Mouse (Mus musculus): ENCODE measurements around the gene Grpel1. TPM values are rescaled to one million over a fixed set of nuclear protein-coding genes. Genes with fewer than 3 reads are reported as not detected.

Gene Grpel1
- 22.5 and 22.9 TPM in 2 replicates for polyA plus RNA-seq (2012; rRNA removed)

DNA sequence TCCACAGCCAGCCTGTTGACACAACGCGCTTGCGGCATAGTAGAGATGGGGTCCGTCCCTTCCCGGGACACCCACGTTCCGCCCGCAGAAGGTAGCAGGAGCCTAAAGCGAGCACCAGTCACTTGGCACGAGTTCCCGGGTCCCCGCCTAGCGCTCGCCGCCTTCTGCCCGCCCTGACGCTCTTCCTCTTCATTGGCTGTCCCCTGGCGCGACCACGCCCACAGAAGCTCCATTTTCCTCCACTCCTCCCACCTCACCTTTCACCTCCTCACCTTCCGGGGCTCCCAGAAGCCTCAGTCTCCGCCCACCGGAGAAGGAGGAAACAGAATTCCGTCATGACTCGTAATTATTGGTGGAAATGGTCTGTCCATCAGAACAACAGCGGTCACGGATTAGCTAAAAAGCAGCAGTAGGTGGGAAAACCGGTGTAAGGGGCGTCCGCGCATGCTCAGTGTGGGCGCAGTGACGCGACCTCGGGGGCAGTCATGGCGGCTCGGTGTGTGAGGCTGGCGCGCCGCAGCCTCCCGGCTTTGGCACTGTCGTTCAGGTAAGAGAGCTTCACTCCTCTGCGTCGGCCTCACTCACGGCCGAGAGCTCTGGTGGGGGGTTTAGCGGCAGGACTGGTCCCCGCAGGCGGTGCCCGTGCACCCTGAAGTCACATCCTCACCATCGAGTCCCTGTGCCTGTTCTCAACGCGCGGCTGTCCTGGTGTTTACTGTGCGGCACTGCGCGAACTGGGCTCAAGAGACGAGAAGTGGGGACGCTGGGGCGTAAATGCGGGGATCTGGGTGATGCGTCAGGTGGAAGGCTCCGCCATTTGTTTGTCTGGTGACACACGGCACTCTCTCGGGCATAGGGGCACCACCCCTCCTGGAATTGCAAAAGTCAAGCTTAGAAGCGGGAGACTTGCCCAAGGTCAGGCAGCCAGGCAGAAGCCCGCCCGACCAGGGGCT, at the start of gene Grpel1:
Gene Grpel1, plus strand, starts transcription at position 290 of the 953 bp plus-strand sequence.
- peak within 1 kb of the TSS; percentile 22; the same call in 1 of the 2 replicates for H3K27ac ChIP-seq (ENCODE audit: insufficient read depth, low read length)
- H3K4me3 ChIP-seq (ENCODE audit: insufficient read depth, low read length) = peak within 1 kb of the TSS; percentile 60
- peaks cover 1% of the 10 kb centered on the region; the same call in 1 of the 2 replicates for H3K4me1 ChIP-seq (ENCODE audit: control insufficient read depth, insufficient read depth, low read length)
- TF ChIP-seq CTCF (IDR thresholded peaks at IDR 0.05; ENCODE audit: extremely low read depth, insufficient read depth, low read length) = no peak
- peak; percentile 92 for TF ChIP-seq POLR2A (IDR thresholded peaks at IDR 0.05; ENCODE audit: extremely low read depth, insufficient read depth, low read length)

DNA sequence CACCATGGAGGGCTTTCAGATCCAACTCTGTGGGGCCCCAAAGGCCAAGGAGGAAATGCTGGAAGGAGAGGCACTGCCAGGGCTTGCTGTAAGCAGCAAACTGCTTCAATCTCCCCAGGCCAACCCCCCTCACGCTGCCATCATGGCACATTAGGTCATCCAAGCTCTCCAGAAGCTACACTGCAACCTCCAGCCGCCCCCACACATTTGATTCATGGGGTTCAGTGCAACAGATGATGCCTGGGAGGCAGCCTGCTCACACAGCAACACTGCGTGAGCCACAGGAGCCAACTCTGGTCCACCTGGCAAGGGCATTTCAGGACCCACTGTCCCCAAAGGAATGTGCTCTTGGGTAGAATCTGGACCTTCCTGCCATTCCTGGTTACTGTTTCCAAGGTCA, 44.9 kb upstream of the Grpel1 start:
- TF ChIP-seq POLR2A (IDR thresholded peaks at IDR 0.05; ENCODE audit: extremely low read depth, insufficient read depth, low read length) (no peak), CTCF (IDR thresholded peaks at IDR 0.05; ENCODE audit: extremely low read depth, insufficient read depth, low read length) (no peak)
- Histone ChIP-seq H3K4me3 (ENCODE audit: insufficient read depth, low read length) (no peak overlapping the region), H3K27ac (ENCODE audit: insufficient read depth, low read length) (no peak overlapping the region), H3K4me1 (ENCODE audit: control insufficient read depth, insufficient read depth, low read length) (no peaks in the 10 kb centered on the region)

DNA sequence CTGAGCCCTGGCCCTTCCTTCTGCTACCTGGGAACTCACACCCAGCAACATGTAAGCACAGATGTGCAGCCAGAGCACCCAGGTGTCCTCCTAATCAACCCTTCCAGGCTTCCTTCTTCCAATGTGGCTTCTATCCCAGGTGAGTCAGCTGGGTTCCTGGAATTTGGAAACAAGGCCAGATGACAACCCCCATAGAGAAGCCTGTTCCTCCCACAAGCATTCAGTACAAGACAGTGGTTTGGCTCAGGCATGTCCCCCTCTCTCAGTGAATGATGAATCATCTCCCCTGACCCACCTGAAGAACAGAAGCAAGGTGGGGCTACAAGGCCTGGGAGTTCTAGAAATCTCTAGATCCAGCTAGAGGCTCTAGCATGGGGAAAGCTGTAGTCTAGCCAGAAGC, 42.1 kb upstream of the Grpel1 start:
- TF ChIP-seq POLR2A (IDR thresholded peaks at IDR 0.05; ENCODE audit: extremely low read depth, insufficient read depth, low read length) (no peak), CTCF (IDR thresholded peaks at IDR 0.05; ENCODE audit: extremely low read depth, insufficient read depth, low read length) (no peak)
- H3K4me1 ChIP-seq (ENCODE audit: control insufficient read depth, insufficient read depth, low read length) = peaks cover 2% of the 10 kb centered on the region; the same call in 1 of the 2 replicates
- no peak overlapping the region for H3K27ac ChIP-seq (ENCODE audit: insufficient read depth, low read length)
- no peak overlapping the region for H3K4me3 ChIP-seq (ENCODE audit: insufficient read depth, low read length)

DNA sequence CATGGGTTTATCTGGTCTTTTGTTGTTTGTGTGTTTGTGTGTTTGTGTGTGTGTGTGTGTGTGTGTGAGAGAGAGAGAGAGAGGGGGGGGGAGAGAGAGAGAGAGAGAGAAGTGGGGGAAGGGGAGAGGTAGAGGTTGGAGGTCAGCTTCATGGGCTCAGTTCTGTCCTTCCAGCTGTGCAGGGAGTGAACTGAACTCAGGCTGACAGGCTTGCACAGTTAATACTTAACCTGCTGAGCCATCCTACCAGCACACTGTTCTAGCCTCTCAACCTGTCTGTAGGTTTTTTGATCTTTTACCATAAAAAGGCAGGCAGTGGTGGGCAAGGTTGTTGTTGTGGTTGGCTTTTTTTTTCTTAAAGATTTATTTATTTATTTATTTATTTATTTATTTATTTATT, 40.1 kb upstream of the Grpel1 start:
- Histone ChIP-seq H3K4me1 (ENCODE audit: control insufficient read depth, insufficient read depth, low read length) (peaks cover 4% of the 10 kb centered on the region; the same call in 1 of the 2 replicates), H3K4me3 (ENCODE audit: insufficient read depth, low read length) (no peak overlapping the region), H3K27ac (ENCODE audit: insufficient read depth, low read length) (no peak overlapping the region)
- TF ChIP-seq CTCF (IDR thresholded peaks at IDR 0.05; ENCODE audit: extremely low read depth, insufficient read depth, low read length) (no peak), POLR2A (IDR thresholded peaks at IDR 0.05; ENCODE audit: extremely low read depth, insufficient read depth, low read length) (no peak)

DNA sequence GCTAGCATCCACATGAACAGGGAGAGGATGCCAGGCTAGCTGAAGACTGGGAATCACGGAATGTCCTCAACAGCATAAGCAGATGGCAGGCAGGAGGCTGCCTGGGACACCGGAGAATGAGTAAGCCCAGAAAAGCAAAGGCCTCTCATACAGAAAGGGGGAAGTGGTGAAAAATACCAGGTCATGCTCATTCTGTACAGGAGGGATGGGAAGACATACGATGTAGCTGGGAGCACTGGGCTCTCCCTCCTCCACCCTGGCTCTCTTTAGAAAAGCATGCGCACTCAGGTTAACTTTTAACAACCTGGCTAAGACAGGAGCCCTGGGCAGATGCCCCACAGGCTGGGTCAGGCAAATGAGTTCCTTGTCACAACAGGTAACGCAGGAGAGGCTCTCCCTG, 38.4 kb upstream of the Grpel1 start:
- no peak overlapping the region for H3K27ac ChIP-seq (ENCODE audit: insufficient read depth, low read length)
- TF ChIP-seq CTCF (IDR thresholded peaks at IDR 0.05; ENCODE audit: extremely low read depth, insufficient read depth, low read length) (no peak), POLR2A (IDR thresholded peaks at IDR 0.05; ENCODE audit: extremely low read depth, insufficient read depth, low read length) (no peak)
- H3K4me3 ChIP-seq (ENCODE audit: insufficient read depth, low read length) = no peak overlapping the region
- H3K4me1 ChIP-seq (ENCODE audit: control insufficient read depth, insufficient read depth, low read length) = peaks cover 4% of the 10 kb centered on the region; the same call in 1 of the 2 replicates

DNA sequence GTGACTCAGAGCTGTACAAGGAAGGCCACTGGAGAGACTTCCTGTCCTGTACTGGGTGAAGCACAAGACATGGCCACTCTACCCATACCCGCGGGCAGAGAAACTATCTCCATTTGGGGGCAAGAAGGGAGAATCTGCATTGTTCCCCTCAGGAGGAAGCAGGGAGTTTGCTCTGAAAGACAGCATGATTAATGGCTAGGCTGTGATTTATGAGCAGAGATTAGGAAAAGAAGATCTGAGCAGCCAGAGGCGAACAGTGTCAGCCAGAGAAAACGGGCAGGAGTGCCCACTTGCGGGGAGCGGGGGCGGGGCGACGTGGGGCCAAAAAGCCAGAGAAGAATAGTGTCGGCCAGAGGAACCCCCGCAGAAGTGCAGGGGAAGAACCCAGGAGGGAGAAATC, 37.0 kb upstream of the Grpel1 start:
- Histone ChIP-seq H3K4me3 (ENCODE audit: insufficient read depth, low read length) (no peak overlapping the region), H3K4me1 (ENCODE audit: control insufficient read depth, insufficient read depth, low read length) (peaks cover 4% of the 10 kb centered on the region; the same call in 1 of the 2 replicates), H3K27ac (ENCODE audit: insufficient read depth, low read length) (no peak overlapping the region)
- no peak for TF ChIP-seq CTCF (IDR thresholded peaks at IDR 0.05; ENCODE audit: extremely low read depth, insufficient read depth, low read length)
- no peak for TF ChIP-seq POLR2A (IDR thresholded peaks at IDR 0.05; ENCODE audit: extremely low read depth, insufficient read depth, low read length)

DNA sequence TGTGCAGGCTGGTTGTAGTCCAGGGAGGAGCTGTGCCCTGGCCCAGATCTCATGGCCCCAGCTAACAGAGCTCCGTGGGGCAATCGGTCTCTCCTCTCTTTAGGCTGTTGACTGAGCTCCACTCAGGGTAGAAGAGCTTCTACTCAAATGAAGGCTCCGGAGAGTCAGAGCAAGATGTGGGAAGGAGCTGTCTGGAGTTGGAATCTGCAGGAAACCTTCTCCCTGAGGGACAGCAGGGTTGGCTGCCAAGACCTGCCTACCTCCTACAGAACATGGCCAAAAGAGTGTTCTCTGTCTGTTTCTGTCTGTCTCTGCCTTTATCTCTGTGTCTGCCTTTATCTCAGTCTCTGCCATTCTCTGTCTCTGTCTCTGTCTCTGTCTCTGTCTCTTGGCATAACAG, 35.2 kb upstream of the Grpel1 start:
- H3K27ac ChIP-seq (ENCODE audit: insufficient read depth, low read length) = no peak overlapping the region
- H3K4me3 ChIP-seq (ENCODE audit: insufficient read depth, low read length) = no peak overlapping the region
- peaks cover 4% of the 10 kb centered on the region; the same call in 1 of the 2 replicates for H3K4me1 ChIP-seq (ENCODE audit: control insufficient read depth, insufficient read depth, low read length)
- TF ChIP-seq CTCF (IDR thresholded peaks at IDR 0.05; ENCODE audit: extremely low read depth, insufficient read depth, low read length) (no peak), POLR2A (IDR thresholded peaks at IDR 0.05; ENCODE audit: extremely low read depth, insufficient read depth, low read length) (no peak)

DNA sequence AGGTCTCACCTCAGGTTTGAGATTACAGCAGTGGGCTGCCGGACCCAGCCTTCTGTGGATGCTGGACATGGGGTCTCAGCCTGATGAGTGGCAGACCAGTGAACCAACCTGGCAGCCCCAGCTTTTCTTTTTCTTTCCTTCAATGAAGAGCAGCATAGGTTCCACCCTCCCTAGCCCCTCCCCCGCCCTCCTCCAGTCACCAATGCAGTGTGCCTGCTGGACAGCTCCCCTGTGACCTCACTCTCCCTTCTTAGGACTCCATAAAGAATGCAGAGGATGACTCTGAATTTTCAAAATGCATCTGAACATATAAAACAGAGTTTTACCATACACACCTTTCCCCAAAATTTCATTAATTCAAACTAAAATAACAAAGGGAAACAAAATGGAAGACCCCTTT, 33.1 kb upstream of the Grpel1 start:
- Histone ChIP-seq H3K27ac (ENCODE audit: insufficient read depth, low read length) (no peak overlapping the region), H3K4me1 (ENCODE audit: control insufficient read depth, insufficient read depth, low read length) (peaks cover 2% of the 10 kb centered on the region; the same call in 1 of the 2 replicates), H3K4me3 (ENCODE audit: insufficient read depth, low read length) (no peak overlapping the region)
- TF ChIP-seq POLR2A (IDR thresholded peaks at IDR 0.05; ENCODE audit: extremely low read depth, insufficient read depth, low read length) = no peak
- no peak for TF ChIP-seq CTCF (IDR thresholded peaks at IDR 0.05; ENCODE audit: extremely low read depth, insufficient read depth, low read length)

DNA sequence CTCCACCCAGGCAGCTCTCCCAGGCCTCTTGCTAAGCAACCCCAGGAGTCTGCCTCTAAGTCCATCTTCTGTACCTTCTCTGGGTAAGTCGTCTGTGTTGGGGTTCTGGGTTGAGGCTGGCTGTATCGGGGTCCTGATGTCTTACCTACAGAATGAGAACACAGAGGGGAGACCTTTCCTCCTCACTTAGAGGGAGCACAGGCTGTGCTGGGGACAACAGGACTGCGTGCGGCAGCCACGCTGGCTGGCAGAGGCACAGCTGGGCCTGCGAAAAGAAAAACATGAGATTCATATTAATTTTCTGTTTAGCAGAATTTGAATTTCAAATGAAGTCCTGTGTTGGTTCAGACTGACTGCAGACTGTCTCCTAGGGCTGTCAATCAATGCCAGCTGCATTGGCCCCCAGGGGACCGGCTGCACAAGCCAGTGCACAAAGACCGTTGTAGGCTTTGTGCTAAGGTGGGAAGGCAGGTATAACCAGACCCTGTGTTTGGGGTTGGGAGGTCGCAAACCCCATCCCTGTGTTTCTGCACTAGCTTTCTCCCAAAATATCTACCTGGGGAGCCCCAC, 30.3 kb upstream of the Grpel1 start:
- H3K4me3 ChIP-seq (ENCODE audit: insufficient read depth, low read length) = no peak overlapping the region
- no peak overlapping the region for H3K27ac ChIP-seq (ENCODE audit: insufficient read depth, low read length)
- no peak for TF ChIP-seq POLR2A (IDR thresholded peaks at IDR 0.05; ENCODE audit: extremely low read depth, insufficient read depth, low read length)
- TF ChIP-seq CTCF (IDR thresholded peaks at IDR 0.05; ENCODE audit: extremely low read depth, insufficient read depth, low read length) = no peak
- peaks cover 2% of the 10 kb centered on the region; the same call in 1 of the 2 replicates for H3K4me1 ChIP-seq (ENCODE audit: control insufficient read depth, insufficient read depth, low read length)
